Mouse (Mus musculus) bone marrow, adult 2 months (tissue): Measurements from ENCODE around the gene Mnd1.

Experiments
- CTCF ChIP-seq: fragments of 200-500 bp; IDR thresholded peaks from 2 replicates; pipeline ENCODE4 v1.5.1; 2011; ENCODE audit warnings: low read length, control low read depth; ENCODE audit not compliant: control insufficient read depth, insufficient read depth
- POLR2A ChIP-seq: fragments of 200-500 bp; IDR thresholded peaks from 2 replicates; pipeline ENCODE4 v1.6.1; 2011; ENCODE audit warnings: low read depth, mild to moderate bottlenecking, control low read depth, low read length, borderline replicate concordance; ENCODE audit not compliant: control insufficient read depth

GRCm38 (mm10) chr3:84046206-84046605 is 109.4 kb downstream of the Mnd1 start:
- TF ChIP-seq POLR2A (no peak), CTCF (no peak)
